Mouse (Mus musculus): ENCODE measurements around the gene Rho. TPM values are rescaled to one million over a fixed set of nuclear protein-coding genes. Genes with fewer than 3 reads are reported as not detected.

The Rho gene
- polyA plus RNA-seq, 2 experiments = 0.22 to 0.67 TPM

DNA sequence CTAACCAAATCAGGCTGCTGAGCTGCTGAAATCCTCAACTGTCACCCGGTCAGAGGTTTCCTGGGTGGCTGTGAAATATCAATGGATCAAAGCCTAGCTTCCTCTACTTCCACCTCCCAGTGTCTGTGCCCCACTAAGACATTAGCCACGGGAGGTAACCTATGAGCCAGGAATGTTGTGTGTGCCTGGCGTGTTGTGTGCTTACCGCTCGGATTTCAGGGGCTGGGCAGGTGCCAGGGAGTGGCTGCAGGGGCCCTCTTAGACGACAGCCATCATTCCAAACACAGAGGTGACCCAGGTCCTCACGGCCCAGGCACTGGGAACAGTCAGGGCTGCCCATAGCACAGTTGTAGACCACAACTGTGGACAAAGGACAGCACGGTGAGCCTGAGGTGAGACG, 37.6 kb downstream of the Rho start:
- H3K9ac ChIP-seq (ENCODE audit: low read depth, low read length, severe bottlenecking) = no peak overlapping the region
- WGBS = 55% methylated on average over 9 of the region's 9 CpGs
- peaks cover 6% of the 10 kb centered on the region for H3K36me3 ChIP-seq (ENCODE audit: control insufficient read depth, insufficient read depth, low read length)
- TF ChIP-seq POLR2A (IDR thresholded peaks at IDR 0.05; ENCODE audit: borderline replicate concordance, extremely low read depth, insufficient read depth, insufficient read length) = no peak
- H3K4me2 ChIP-seq (replicated peaks; ENCODE audit: low read depth, low read length, severe bottlenecking) = no peak overlapping the region
- DNase-seq (ENCODE audit: low spot score) (no peak), ATAC-seq (ENCODE audit: low FRiP score, low read depth) (no peak)
- peaks cover 20% of the 10 kb centered on the region for H3K4me1 ChIP-seq (ENCODE audit: control insufficient read depth, insufficient read depth, low read length)
- no peak overlapping the region for H3K27ac ChIP-seq (replicated peaks; ENCODE audit: low read depth, low read length)
- H3K27me3 ChIP-seq (ENCODE audit: control insufficient read depth, insufficient read depth, low read length) = no peaks in the 10 kb centered on the region
- H3K4me3 ChIP-seq (replicated peaks; ENCODE audit: low read length) = no peak overlapping the region
- H3K9me3 ChIP-seq (ENCODE audit: control insufficient read depth, low read length) = no peaks in the 10 kb centered on the region

DNA sequence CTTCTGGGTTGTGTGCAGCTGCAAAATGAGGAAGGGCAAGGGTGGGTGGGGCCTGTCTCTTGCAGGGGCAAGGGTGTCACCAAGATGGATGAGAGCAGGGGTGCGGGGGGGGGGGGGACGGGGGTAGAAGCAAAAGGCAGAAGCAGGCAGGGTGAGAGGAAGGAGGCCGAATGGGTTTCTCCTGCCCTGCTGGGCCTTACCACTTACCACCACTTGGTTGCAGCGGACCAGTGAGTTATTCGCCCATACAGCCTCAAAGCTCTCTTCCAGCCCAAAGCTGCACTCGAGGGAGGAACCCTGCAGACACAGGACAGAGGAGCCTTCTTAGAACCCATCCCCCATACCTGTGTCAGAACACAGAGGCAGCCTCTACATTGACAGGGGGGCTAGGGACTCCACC, 38.4 kb downstream of the Rho start:
- H3K9ac ChIP-seq (ENCODE audit: low read depth, low read length, severe bottlenecking) = no peak overlapping the region
- H3K4me1 ChIP-seq (ENCODE audit: control insufficient read depth, insufficient read depth, low read length) = peaks cover 20% of the 10 kb centered on the region
- TF ChIP-seq POLR2A (IDR thresholded peaks at IDR 0.05; ENCODE audit: borderline replicate concordance, extremely low read depth, insufficient read depth, insufficient read length) = no peak
- H3K4me3 ChIP-seq (replicated peaks; ENCODE audit: low read length) = no peak overlapping the region
- peaks cover 6% of the 10 kb centered on the region for H3K36me3 ChIP-seq (ENCODE audit: control insufficient read depth, insufficient read depth, low read length)
- DNase-seq (ENCODE audit: low spot score) = no peak
- no peak overlapping the region for H3K4me2 ChIP-seq (replicated peaks; ENCODE audit: low read depth, low read length, severe bottlenecking)
- H3K9me3 ChIP-seq (ENCODE audit: control insufficient read depth, low read length) = no peaks in the 10 kb centered on the region
- ATAC-seq (ENCODE audit: low FRiP score, low read depth) = no peak
- WGBS = 62% methylated on average over 4 of the region's 6 CpGs
- no peak overlapping the region for H3K27ac ChIP-seq (replicated peaks; ENCODE audit: low read depth, low read length)
- no peaks in the 10 kb centered on the region for H3K27me3 ChIP-seq (ENCODE audit: control insufficient read depth, insufficient read depth, low read length)

DNA sequence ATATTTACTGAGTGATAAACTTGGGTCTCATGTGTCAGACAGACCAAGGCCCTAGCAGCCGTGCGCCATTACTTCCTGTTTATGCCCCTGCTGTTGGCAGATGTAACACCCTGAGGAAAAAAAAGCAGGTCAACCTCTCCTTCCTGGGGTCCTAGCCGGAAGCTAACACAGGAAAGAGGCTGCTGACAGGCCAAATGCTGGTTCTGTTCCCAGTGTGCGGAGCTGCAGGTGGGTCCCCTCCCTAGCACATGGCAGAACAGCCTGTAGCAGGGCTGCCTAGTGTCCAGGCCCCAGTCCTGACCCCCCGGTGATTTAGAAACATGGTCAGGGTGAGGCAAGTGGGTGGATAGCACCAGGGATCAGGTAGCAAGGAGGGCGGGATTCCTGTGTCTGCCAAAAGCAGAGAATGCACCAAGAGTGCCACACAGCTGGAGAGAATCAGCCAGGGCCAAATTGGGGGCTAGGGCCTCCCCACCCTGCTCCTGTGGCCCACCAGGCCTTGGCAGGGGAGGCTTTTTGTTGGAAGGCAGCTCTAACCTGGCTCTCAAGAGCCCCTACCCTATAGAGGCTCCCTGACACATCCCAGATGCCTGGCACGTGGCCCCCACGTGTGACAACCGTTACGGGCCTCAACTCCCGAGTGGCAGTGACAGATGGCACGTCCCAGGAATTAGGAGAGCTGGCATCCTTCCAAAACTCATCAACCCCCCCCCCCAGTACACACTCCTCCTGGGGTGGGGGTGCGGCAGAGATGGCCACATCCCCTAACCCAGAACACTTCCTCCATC, 39.9 kb downstream of the Rho start:
- Histone ChIP-seq H3K4me1 (ENCODE audit: control insufficient read depth, insufficient read depth, low read length) (peaks cover 20% of the 10 kb centered on the region), H3K36me3 (ENCODE audit: control insufficient read depth, insufficient read depth, low read length) (peaks cover 5% of the 10 kb centered on the region; the same call in 1 of the 2 replicates), H3K9ac (ENCODE audit: low read depth, low read length, severe bottlenecking) (0 out of 2 replicates have a peak overlapping the region, but pooled peaks have one; percentile 34), H3K27ac (replicated peaks; ENCODE audit: low read depth, low read length) (0 out of 2 replicates have a peak overlapping the region, but pooled peaks have one; percentile 13), H3K4me3 (replicated peaks; ENCODE audit: low read length) (no peak overlapping the region), H3K4me2 (replicated peaks; ENCODE audit: low read depth, low read length, severe bottlenecking) (no peak overlapping the region), H3K27me3 (ENCODE audit: control insufficient read depth, insufficient read depth, low read length) (no peaks in the 10 kb centered on the region), H3K9me3 (ENCODE audit: control insufficient read depth, low read length) (no peaks in the 10 kb centered on the region)
- 25% methylated on average over 13 of the region's 13 CpGs for WGBS
- peak; percentile 44; the same call in 1 of the 2 replicates for ATAC-seq (ENCODE audit: low FRiP score, low read depth)
- no peak for TF ChIP-seq POLR2A (IDR thresholded peaks at IDR 0.05; ENCODE audit: borderline replicate concordance, extremely low read depth, insufficient read depth, insufficient read length)
- DNase-seq (ENCODE audit: low spot score) = no peak

- no peak for TF ChIP-seq POLR2A (IDR thresholded peaks at IDR 0.05; ENCODE audit: borderline replicate concordance, extremely low read depth, insufficient read depth, insufficient read length)
- Histone ChIP-seq H3K9me3 (ENCODE audit: control insufficient read depth, low read length) (no peaks in the 10 kb centered on the region), H3K27ac (replicated peaks; ENCODE audit: low read depth, low read length) (no peak overlapping the region), H3K9ac (ENCODE audit: low read depth, low read length, severe bottlenecking) (no peak overlapping the region), H3K36me3 (ENCODE audit: control insufficient read depth, insufficient read depth, low read length) (0 out of 2 replicates have a peak, but pooled peaks cover 4% of the 10 kb centered on the region), H3K4me3 (replicated peaks; ENCODE audit: low read length) (no peak overlapping the region), H3K4me1 (ENCODE audit: control insufficient read depth, insufficient read depth, low read length) (peaks cover 20% of the 10 kb centered on the region), H3K4me2 (replicated peaks; ENCODE audit: low read depth, low read length, severe bottlenecking) (no peak overlapping the region), H3K27me3 (ENCODE audit: control insufficient read depth, insufficient read depth, low read length) (no peaks in the 10 kb centered on the region)
- ATAC-seq (ENCODE audit: low FRiP score, low read depth) (0 out of 2 replicates have a peak, but pooled peaks have one; percentile 24), DNase-seq (ENCODE audit: low spot score) (no peak)
- 77% methylated on average over 7 of the region's 7 CpGs for WGBS
Measured at GRCm38 (mm10) chr6:115972083-115972764, 40.7 kb downstream of the Rho start.

DNA sequence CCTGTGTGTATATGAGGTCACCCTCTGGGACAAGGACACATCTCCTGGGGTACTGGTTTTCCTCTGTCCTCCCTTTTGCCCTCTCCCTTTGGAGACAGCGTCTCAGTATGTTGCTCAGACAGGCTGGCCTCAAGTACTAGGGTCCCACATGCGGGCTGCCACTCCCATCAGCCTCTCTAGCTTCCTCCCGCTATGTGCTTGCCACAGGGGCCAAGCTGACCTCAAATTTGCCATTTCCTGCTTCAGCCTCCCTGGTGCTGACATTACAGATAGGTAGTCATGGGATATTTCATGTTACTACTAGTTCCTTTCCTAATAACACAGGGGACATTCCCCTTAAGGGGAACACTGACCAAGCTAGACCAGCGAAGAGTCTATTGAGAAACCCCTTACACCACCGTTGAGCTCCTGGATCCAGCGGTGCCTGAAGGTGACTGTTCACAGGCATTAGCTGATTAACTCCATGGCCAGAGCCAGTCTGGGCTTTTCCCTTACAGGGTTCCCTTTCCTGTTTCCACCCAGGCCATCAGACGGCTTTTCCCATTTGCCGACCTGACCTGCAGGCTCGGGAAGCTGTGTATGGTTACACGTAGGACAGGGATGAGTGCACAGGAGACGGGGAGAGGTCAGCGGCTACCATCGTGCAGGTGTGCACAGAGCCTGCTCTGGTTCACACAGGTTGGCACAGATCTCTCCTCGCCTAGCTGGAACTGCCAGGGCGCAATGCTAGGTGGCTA, 41.8 kb downstream of the Rho start:
- Histone ChIP-seq H3K4me1 (ENCODE audit: control insufficient read depth, insufficient read depth, low read length) (peaks cover 20% of the 10 kb centered on the region), H3K9me3 (ENCODE audit: control insufficient read depth, low read length) (no peaks in the 10 kb centered on the region), H3K27ac (replicated peaks; ENCODE audit: low read depth, low read length) (no peak overlapping the region), H3K9ac (ENCODE audit: low read depth, low read length, severe bottlenecking) (no peak overlapping the region), H3K4me2 (replicated peaks; ENCODE audit: low read depth, low read length, severe bottlenecking) (no peak overlapping the region), H3K27me3 (ENCODE audit: control insufficient read depth, insufficient read depth, low read length) (no peaks in the 10 kb centered on the region), H3K4me3 (replicated peaks; ENCODE audit: low read length) (no peak overlapping the region), H3K36me3 (ENCODE audit: control insufficient read depth, insufficient read depth, low read length) (peaks cover 8% of the 10 kb centered on the region; the same call in 1 of the 2 replicates)
- WGBS = 84% methylated on average over 15 of the region's 15 CpGs
- DNase-seq (ENCODE audit: low spot score) = no peak
- ATAC-seq (ENCODE audit: low FRiP score, low read depth) = no peak
- no peak for TF ChIP-seq POLR2A (IDR thresholded peaks at IDR 0.05; ENCODE audit: borderline replicate concordance, extremely low read depth, insufficient read depth, insufficient read length)
